Mouse (Mus musculus): ENCODE data around the gene Ubox5.

DNA sequence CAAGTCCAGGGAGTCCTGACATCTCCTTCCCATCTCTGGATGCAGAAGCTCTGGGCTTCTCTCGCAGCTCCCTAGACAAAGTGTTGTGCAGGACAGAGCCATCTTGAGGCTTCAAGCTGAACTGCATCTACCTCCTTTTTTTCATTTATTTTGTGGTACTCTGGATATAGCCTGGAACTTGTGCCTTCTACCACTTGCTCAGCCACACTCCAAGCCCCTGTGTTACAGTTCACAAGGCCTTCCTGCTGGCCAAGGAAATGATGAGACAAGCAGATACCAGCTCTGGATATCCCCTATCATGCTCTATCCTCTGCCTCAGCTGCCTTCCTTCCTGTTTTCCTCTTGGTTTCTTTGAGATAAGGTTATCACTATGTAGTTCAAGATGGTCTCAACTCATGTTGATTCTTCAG is 32.2 kb downstream of the Ubox5 start:
- TF ChIP-seq EP300 (IDR thresholded peaks at IDR 0.05; ENCODE audit: insufficient read depth, low read depth, low read length) (no peak), CTCF (IDR thresholded peaks at IDR 0.05; ENCODE audit: low read depth, low read length) (peak; percentile 50), POLR2A (IDR thresholded peaks at IDR 0.05; ENCODE audit: insufficient read depth, low read length) (no peak)

Data from ES-Bruce4 (cell line).